Mouse (Mus musculus): ENCODE data around the gene Dnmt3b. TPM values are rescaled to one million over a fixed set of nuclear protein-coding genes. Genes with fewer than 3 reads are reported as not detected.
"Not testable (repeated sequence)": the region's sequence is repeated elsewhere in the genome, so short reads cannot be mapped to it uniquely, and the experiment has no call there.

Dnmt3b gene
- total RNA-seq, 2 experiments from 2014 or later: 1.1 to 1.6 TPM

DNA sequence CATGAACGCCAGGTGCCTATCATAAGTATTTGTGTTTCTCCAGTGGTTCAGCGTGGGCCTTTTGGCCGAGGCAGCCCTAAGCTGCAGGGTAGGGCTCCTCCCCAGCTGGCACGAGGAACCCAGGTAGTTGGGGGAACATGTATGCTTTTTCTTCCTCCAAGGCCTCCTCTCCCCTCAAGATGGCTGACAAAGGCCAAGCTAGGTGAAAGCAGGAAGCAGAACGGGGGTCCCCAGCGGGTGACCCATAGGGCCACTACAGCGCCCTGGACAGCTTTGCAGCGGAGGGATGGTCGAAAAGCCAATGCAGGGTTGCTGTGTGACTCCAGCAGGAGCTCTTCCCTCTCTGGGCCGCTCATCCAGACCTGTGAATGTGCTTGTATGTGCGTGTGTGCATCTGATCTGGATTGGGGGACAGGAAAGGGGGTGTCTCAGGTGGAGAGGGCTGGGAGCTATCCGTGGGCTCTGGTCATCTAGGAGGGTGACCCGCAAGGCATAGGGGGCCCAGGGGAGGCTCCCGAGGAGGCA is 415 bp upstream of the Dnmt3b start:
- no peak for TF ChIP-seq CTCF (IDR thresholded peaks at IDR 0.05)
- Histone ChIP-seq H3K27ac (no peak overlapping the region), H3K4me3 (peak overlapping the region; percentile 70)
- intact Hi-C loops (cut with DNase I): no loop called here
- DNase-seq (ENCODE audit: extremely low spot score in 1 of 2, low spot score in 2 of 2): peak in 1 of 2 experiments; percentile 10

GRCm38 (mm10) chr2:153650014-153650687 is 901 bp downstream of the Dnmt3b start:
- H3K27ac ChIP-seq: no peak overlapping the region
- intact Hi-C loops (cut with DNase I): no loop called here
- H3K4me3 ChIP-seq: peak overlapping the region; percentile 70
- peak in 1 of 2 experiments; percentile 11 for DNase-seq (ENCODE audit: extremely low spot score in 1 of 2, low spot score in 2 of 2)
- TF ChIP-seq CTCF (IDR thresholded peaks at IDR 0.05): no peak

DNA sequence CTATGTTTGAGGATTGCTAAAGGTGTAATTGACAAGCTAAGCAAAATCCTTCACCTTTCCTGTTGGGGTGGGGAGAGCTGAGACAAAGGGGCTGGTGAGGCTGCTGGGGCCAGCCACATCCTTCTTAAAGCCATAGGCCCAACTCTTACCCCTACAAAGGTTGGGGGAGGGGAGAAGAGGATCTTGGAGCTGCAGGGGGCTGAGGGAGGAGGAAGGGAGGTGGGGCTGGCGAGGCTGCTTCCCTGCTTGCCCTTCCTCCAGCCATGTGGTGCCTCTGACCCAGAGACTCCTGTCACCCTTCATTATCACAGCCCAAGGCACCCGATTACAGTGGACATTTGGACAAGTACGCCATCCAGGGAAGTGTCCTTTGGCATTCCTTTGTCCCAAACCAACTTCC is 2.4 kb downstream of the Dnmt3b start:
- no peak for TF ChIP-seq CTCF (IDR thresholded peaks at IDR 0.05)
- DNase-seq (ENCODE audit: extremely low spot score in 1 of 2, low spot score in 2 of 2): no peak
- Histone ChIP-seq H3K27ac (no peak overlapping the region), H3K4me3 (no peak overlapping the region)
- intact Hi-C loops (cut with DNase I): no loop called here

DNA sequence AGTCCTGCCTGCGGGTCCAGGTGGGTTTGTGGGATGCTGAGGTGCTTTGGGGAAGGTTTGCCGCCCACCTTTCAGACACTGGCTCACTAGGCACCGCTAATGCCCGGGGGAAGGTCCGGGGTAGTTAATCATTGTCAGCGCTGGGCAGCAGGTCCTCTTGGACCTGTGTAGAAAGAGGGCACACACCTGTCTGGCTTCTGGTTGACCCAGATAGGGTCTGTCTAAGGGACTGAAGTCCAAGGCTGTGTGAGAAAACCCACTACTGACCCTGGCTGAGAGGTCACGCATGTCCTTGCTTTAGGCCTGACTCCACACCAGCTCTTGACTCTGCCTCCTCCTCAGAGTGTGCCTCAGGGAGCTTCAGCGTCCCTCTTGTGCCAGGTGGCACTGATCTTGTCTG is 8.4 kb downstream of the Dnmt3b start:
- H3K4me3 ChIP-seq; intact Hi-C loops (cut with DNase I); H3K27ac ChIP-seq; DNase-seq (ENCODE audit: extremely low spot score in 1 of 2, low spot score in 2 of 2): not testable (repeated sequence)

GRCm38 (mm10) chr2:153660616-153661015 is 11.4 kb downstream of the Dnmt3b start:
- no peak for TF ChIP-seq CTCF (IDR thresholded peaks at IDR 0.05)
- no peak overlapping the region for H3K27ac ChIP-seq
- no peak for DNase-seq (ENCODE audit: extremely low spot score in 1 of 2, low spot score in 2 of 2)
- H3K4me3 ChIP-seq: no peak overlapping the region
- intact Hi-C loops (cut with DNase I): no loop called here

GRCm38 (mm10) chr2:153665401-153665800 is 16.2 kb downstream of the Dnmt3b start:
- Histone ChIP-seq H3K4me3 (no peak overlapping the region), H3K27ac (no peak overlapping the region)
- intact Hi-C loops (cut with DNase I): loop anchor here (5.0 kb wide), 3 partner anchors 132 to 287 kb away; no protein-coding TSS in a partner anchor
- no peak for DNase-seq (ENCODE audit: extremely low spot score in 1 of 2, low spot score in 2 of 2)
- TF ChIP-seq CTCF (IDR thresholded peaks at IDR 0.05): no peak

DNA sequence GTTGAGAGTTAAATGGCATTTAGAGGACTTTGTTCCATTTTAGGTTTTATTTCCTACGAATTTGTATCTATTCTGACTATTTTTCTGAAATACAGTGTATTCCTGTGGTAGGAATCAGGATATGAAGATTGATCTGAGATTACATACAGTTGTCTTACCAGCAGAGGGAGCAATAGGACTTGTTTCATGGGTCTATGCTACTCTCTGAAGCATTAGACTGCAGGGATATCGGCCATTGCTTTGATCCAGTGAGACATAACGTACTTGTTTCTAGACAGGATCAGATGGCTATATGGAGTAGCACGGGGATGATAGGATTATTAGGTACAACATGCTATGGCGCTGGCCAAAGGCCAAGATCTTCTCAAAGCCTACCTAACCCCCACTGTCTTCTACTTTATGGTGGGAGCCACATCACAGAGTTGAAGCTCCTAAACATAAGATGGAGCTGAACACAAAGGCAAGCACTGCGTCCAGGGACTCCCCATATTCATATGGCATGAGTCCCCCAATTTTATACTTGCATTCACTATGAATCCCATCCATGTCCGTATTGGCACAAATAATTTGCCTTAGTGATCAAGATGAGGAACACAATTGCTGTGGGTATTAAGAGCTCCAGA is 19.6 kb downstream of the Dnmt3b start:
- DNase-seq (ENCODE audit: extremely low spot score in 1 of 2, low spot score in 2 of 2): peak in 1 of 2 experiments; percentile 11
- Histone ChIP-seq H3K27ac (no peak overlapping the region), H3K4me3 (no peak overlapping the region)
- TF ChIP-seq CTCF (IDR thresholded peaks at IDR 0.05): peak; percentile 85
- intact Hi-C loops (cut with DNase I): loop anchor here (1.0 to 5.0 kb wide), 4 partner anchors 128 to 283 kb away; no protein-coding TSS in a partner anchor

DNA sequence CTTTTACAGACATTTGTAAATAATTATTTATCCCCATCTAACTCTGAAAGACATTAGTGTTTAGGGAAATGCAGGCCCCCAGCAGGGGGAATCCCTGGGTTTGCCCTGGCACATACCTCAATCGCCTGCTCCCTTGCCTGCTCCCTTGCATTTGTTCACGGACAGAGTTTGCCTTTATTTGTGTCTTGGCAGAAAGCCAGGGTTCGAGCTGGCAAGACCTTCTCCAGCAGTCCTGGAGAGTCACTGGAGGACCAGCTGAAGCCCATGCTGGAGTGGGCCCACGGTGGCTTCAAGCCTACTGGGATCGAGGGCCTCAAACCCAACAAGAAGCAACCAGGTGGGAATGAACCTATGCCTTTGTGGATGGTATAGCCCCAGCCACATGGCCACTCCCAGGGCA is 20.9 kb downstream of the Dnmt3b start:
- no peak for TF ChIP-seq CTCF (IDR thresholded peaks at IDR 0.05)
- DNase-seq (ENCODE audit: extremely low spot score in 1 of 2, low spot score in 2 of 2): no peak
- Histone ChIP-seq H3K27ac (no peak overlapping the region), H3K4me3 (no peak overlapping the region)
- intact Hi-C loops (cut with DNase I): no loop called here

DNA sequence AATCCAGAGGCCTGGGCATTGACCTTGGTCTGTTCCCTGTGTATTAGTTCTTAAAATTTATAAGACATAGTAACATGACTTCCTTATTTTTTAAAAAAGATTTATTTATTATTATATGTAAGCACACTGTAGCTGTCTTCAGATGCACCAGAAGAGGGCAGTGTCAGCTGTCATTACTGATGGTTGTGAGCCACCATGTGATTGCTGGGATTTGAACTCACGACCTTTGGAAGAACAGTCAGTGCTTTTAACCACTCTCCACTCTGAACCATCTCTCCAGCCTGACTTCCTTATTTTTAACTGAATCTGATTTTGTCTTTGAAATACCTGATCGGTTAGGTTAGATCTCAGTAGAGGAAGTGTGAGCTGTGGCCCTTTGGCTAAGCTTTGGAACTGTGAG is 23.4 kb downstream of the Dnmt3b start:
- H3K27ac ChIP-seq: no peak overlapping the region
- no peak overlapping the region for H3K4me3 ChIP-seq
- intact Hi-C loops (cut with DNase I): no loop called here
- peak; percentile 12 for TF ChIP-seq CTCF (IDR thresholded peaks at IDR 0.05)
- no peak for DNase-seq (ENCODE audit: extremely low spot score in 1 of 2, low spot score in 2 of 2)

DNA sequence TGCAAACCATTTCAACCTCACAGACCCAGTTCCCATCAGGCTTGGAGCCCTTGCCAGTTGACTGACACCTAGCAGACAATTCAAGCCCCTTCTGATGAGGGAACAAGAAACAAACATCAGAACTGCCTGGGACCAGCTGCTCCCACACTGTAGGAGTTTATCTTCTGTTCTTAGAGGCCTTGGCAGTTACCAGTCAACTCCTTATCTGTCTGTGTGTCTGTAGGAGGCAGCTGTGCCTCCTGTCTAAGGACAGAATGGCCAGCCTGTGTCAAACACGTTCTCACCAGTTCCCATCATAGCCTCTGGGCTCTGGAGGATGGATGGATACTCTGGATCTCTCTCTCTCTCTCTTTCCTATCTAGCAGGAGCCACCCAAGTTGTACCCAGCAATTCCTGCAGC is 26.1 kb downstream of the Dnmt3b start:
- H3K27ac ChIP-seq; DNase-seq (ENCODE audit: extremely low spot score in 1 of 2, low spot score in 2 of 2); intact Hi-C loops (cut with DNase I); H3K4me3 ChIP-seq: not testable (repeated sequence)

- DNase-seq (ENCODE audit: extremely low spot score in 1 of 2, low spot score in 2 of 2): no peak
- intact Hi-C loops (cut with DNase I): no loop called here
- Histone ChIP-seq H3K27ac (no peak overlapping the region), H3K4me3 (no peak overlapping the region)
- TF ChIP-seq CTCF (IDR thresholded peaks at IDR 0.05): no peak
Observed at GRCm38 (mm10) chr2:153676944-153677343, 27.7 kb downstream of the Dnmt3b start.

GRCm38 (mm10) chr2:153677550-153677949 is 28.3 kb downstream of the Dnmt3b start:
- intact Hi-C loops (cut with DNase I): no loop called here
- DNase-seq (ENCODE audit: extremely low spot score in 1 of 2, low spot score in 2 of 2): no peak
- Histone ChIP-seq H3K4me3 (no peak overlapping the region), H3K27ac (no peak overlapping the region)
- TF ChIP-seq CTCF (IDR thresholded peaks at IDR 0.05): no peak

Measured in left cerebral cortex, adult 2 months (tissue).